Mouse (Mus musculus) megakaryocyte, adult 5-6 weeks (primary cell): ENCODE data around the gene Top2a. TPM values are rescaled to one million over a fixed set of nuclear protein-coding genes. Genes with fewer than 3 reads are reported as not detected.

Experiments
- ATAC-seq: 2 replicates; pipeline ENCODE4 v1.8.0; 2016; ENCODE audit warnings: mild to moderate bottlenecking, inconsistent platforms; ENCODE audit not compliant: poor library complexity, severe bottlenecking
- total RNA-seq, 2 experiments: library from RNA; stranded (forward) in 1 of 2; stranded (reverse) in 1 of 2; fragments of 153-499, 151-499 nt in 1 of 2; fragments of 221-1000, 200-1000 nt in 1 of 2; gene quantifications; 2 replicates each; pipeline versions ENCODE4 v1.2.3 to v1.2.4; 2015 to 2017

Gene Top2a
- total RNA-seq (2015) (299 and 310 TPM in 2 replicates), total RNA-seq (2017) (694 and 703 TPM in 2 replicates)

DNA sequence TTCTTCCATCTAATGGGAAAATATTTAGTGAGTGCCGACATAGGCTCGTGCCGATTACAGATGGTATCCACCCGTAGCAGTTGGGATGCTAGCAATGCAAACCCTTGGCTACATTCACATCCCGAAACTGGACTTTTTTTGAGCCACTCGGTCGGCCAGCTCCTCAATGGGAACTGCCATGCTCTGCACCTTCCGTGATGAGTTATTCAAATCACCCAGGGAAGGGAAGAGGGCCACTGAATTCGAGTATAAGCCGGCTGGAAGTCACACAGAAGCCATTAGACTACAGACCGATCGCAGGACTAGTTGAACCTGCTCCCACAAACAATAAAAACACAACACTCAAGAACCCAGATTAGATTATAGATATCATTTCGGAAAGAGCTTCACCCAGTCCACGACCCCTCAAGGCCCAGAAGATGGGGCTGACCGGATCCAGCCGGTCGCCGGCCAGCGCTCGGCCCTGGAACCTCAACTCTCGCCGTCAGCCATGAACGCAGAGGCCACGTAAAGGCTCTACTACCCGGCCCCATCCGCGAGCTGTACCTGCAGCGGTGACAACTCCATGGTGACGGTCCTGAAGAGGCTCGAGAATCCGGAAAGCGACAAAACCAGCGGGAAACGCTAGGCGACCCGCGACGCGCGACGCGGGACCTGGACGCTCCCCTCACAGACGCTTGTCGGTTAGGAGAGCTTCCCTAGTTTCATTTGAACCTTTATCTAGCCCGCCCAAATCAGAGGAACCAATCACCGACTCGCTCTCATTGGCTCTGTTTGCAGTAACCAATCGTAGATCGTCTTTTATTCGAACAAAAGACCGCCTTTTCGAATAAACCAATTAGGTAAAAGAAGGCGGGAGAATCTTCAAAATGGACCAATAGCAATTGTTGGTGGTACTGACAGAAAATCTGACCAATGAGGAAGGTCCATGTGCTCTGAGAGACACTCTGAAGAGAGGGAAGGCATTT lies at the start of gene Top2a:
TSS of gene Top2a (minus strand) at position 690 of the 968 bp plus-strand sequence.
- peak; percentile 96 for ATAC-seq

DNA sequence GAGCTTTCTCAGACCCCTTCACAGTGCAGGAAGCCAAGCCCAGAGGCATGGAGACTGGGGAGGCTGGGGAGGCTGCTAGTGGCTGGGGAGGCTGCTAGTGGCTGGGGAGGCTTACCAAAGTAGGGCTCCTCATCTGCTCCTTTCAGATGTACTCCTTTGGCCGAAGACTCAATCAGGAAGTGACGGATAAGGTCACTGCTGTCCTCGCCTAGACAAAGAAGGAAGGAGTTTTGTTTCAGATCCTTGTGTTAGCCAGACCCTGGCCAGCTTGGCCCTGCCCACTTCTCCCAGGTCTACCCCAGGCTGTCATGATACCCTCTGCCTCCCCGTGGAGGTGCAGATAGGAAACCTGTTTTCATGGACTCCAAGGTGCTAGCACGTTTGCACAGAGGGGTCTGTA lies 49.8 kb upstream of the Top2a start:
- peak; percentile 86 for ATAC-seq

DNA sequence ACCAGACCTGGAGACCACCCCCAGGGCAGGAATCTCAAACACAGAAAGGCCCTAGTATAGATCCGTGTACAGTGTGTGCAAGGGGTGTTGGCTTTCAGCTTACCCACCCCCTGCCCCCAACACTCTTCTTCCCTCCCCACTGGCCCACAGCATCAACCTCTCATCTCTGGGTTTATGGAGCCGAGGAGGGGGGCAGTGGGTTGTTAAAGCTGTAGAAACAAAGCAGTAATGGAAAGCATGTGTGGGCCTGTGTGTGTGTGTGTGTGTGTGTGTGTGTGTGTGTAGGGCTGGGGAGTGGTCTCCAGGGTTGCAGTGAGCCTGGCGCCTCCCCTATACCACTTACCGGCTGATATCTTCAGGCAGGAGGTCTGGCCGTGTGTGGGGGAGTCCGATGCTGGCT lies 47.9 kb upstream of the Top2a start:
- ATAC-seq, result no peak

DNA sequence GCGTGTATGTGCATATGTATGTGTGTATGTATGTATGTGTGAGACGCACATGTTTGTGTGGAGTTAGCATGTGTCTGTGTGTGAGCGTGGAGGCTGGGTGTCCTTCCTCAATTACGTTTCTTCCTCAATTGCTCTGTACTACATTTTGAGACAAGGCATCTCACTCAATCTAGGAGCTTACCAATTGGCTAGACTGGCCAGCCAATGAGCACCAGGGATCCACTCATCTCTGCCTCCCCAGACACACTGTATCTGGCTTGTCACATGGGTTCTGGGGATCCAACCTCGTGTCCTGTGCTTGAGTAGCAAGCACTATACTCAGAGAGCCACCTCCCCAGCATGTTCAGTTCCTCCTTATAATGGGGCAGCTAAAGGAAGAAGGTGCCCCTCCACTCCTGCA lies 44.5 kb upstream of the Top2a start:
- peak; percentile 60 for ATAC-seq

DNA sequence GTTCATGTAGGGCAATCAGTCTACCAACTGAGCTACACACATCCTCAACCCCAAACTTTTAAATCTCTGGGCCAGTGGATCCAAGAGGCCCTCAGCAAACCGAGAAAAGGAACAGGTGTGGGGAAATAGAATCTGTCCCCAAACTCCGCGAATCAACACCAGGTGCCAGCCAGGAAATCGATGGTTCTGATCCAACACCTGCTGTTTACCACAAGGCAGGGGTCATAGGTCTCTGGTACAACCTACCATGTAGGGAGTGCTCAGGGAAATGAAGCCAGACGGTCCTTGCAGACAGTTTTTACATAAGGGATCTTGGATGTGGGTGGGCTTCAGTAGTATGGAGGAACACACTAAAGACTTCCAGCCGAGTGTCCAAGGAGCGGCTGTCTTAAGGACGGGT lies 43.6 kb upstream of the Top2a start:
- no peak for ATAC-seq

DNA sequence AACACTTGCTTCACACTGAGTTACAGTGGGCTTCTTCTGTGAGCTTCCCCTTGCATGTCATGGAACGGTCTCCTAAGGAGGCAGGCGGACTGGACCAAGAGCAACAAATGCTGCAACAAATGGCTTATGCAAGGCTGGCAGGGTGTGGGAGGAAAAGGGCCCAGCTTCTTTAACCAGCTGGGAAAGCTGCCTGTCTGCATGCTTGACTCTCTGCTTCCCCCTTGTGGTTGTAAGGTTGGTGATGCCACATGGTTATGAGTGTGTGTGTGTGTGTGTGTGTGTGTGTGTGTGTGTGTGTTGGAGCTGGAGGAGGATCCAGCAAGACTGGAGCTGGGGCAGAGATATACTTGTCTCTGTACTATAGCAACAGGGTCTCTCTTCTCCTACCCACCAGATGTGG lies 42.0 kb upstream of the Top2a start:
- peak; percentile 90 for ATAC-seq

DNA sequence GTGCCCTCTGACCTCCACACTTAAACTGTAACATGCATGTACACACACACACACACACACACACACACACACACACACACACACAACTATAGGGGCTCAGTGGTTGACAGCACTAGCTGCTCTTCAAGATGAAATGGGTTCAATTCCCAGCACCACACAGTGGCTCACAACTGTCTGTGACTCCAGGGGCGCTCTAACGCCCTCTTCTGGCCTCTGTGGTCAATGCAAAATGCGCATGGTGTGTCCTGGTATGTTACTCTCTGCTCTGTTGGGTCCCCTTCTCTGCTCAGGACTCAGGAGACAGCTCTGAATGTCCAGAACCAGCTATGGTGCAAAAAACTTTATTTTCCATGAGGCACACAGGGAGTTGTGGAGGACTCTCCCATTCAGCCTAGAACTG lies 41.4 kb upstream of the Top2a start:
- no peak for ATAC-seq

DNA sequence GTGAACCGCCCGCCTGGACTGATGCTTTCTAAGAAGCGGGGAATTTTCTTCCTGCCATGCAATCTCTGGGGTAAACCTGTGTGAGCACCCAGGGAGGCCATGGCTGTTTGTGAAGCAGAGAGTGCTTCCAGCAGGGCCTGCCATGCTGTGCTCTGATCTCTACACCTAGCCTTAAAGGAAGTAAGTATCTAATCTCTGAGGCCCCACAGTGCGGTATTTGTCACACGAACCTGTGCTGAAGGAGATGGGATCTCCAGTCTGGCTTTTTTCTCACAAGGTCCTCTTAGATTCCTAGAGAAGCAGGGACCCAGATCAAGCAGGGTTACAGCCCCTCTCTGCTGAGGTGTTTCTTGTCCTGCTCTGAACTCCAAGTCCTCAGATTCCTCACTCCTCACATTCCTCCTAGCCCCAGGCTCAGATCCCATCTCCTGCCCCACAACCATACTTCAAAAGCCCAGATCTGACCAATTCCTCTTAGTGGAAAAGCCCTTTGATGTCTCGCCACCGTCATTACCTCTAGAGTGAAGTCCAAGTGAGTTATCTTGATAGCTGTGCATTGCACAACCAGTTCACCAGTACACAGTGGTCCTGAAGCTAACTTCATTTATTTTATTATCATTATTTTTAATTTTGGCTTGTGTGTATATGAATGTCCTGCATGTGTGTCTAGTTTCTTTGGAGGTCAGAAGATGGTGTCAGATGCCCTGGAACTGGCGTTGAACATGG lies 39.6 kb upstream of the Top2a start:
- ATAC-seq, result no peak

DNA sequence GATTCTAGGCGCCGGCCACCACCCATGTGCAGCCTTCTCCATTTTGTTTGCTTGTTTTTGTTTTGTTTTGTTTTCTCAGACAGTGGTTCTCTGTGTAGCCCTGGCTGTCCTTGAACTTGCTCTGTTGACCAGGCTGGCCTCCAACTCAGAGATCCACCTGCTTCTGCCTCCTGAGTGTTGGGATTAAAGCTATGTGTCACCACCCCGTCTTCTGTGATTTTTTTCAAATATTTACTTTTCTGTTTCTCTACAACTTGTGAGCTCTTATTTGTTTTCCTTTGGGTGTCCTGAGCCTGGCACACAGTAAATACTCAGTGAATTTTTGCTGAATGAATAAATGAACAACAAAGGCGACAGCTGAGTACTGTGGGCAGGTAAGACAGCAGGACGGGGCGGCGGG lies 38.7 kb upstream of the Top2a start:
- no peak for ATAC-seq

DNA sequence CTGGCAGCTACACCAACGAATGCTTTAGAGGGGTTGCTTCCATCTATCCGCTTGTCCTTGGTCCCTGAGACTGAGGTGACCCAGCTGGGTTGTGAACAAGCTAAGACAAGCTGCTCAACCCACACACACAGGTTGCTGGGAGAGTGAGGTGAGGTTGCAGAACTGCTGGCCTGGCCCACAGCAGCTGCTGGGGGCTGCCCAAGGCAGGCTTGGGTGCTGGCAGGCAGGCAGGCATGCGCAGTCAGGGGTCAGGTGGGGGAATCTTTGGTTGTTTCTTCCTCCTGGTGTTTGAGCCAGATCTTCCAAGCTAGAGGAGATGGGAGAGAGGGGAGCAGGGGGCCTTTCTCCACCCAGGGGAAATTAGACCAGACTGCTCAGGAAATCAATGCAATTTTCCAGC lies 36.4 kb upstream of the Top2a start:
- ATAC-seq, result no peak

DNA sequence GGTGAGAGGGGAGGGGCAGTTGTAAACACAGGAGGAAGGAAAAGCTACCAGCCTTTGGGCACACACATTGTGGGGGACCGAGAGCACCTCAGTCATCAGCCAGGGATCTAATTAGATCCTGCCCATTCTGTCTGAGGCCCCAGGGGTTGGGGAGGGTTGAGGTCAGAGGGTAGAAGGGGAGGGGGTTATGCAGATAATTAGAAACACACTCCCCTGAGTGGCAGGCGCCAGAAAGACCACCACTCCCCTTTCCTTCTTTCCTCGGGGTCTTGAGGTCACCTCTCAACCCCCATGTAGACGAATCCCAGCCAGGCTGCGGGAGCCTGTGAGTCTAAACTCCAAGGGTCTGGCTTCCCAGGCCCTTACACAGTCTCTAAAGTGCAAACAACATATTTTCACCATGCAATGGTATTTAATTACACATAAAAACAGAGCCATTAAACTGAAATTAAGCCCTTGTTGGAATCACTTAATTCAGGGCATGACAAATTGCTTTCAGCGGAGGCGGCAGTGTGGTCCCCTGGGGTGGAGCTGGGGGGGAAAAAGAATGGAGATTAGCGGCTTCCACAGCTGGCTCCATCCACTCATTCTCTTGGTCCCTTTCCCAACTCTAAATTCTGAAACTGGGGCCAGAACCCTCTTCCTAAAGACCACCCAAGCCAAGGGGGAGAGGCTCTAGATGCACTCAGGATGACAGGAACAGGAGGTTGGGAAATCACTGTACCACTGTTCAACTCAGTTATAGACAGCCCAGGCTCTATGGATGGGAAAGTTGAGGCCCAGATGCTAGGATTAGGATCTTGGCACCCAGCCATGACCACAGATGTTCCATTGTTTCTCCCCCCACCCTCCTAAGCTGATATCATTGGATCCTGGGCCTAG lies 31.8 kb upstream of the Top2a start:
- no peak for ATAC-seq

DNA sequence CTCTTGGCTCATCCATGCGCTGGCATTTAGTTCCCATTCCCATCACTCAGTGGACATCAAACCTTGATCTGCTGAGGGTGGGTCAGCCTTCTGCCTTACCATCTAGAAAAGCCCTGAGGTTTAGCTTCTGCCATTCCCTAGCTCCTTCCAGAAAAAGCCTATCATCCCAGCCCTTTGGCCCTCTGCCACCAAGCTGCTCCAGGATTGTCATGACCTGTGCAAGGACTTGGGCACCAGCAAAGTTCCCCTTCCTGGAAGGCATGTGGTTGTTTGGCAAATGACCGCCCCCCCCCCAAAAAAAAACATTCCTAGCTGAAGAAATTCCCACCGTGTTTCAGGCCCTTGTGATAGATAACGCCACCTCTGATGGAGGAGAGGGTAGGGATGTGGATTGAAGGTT lies 31.2 kb upstream of the Top2a start:
- ATAC-seq, result no peak

DNA sequence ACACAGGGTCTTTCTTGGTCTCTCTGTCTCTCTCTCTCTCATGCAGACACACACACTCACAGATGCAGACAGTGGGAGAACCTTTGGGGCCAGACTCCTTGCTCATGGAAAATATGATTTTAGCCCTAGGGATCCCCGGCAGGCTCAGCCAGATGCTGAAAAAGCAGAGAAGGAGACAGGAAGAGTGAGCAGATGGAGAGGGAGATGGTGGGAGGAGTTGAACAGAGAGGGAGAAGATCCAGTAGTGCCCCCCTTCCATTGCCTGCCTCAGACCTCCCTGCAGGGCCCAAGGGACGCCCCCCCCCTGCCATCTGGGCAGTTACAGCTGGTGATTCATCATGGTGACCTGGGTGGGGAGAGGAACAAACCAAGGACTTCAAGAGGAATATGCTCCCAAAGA lies 23.7 kb upstream of the Top2a start:
- no peak for ATAC-seq

DNA sequence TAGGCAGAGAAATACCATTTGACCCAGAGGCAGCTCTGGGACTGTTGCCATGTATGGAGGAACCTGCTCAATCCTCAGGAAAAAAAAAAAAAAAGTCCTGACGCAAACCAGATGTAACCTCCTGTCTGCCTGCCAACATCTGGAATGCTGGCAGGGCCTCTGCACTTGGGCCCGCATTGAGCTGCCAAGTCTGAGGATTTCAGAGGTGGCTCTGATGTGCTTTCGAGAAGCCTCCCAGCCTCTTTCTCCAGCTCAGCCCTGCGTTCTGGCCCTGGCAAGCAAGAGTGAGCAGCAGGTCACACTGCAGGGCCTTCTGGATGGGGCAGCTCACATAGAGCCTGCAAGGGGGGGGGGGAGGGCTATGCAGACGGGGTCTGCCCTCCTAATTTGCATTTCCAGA lies 23.1 kb upstream of the Top2a start:
- no peak for ATAC-seq

DNA sequence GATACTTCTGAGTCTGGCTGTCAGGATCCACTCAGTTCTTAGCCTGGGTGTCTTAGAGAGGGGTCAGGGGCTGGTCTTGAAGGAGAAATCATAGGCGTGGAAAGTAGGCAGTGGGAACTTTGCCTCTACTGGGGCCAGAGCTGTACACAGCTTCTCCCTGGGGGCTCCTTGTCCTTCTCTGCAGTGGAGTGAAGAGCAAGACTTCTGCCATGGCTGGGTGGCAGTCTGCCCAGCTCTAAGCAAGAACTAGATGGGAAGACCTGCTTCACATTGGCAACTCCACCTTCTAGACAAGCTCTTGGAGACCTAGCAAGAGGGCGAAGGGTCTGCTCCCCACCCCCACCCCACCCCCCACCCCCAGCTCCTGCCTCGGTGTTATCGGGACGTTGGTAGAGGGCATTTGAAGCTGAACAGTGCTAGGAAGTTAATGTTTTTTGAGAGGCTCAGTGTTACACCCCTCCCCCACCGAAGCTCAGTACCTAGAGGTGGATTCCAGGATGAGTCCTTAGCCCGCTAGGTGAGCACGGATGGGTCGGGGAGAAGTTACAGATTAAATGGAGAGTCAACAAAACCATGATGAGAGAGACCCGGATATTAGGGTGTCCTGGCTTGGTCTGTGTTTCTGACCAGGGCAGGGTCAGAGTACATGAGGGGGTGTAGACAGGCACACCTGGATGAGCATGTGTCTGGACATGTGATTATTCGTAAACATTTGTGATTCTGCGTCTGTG lies 21.3 kb upstream of the Top2a start:
- no peak for ATAC-seq

DNA sequence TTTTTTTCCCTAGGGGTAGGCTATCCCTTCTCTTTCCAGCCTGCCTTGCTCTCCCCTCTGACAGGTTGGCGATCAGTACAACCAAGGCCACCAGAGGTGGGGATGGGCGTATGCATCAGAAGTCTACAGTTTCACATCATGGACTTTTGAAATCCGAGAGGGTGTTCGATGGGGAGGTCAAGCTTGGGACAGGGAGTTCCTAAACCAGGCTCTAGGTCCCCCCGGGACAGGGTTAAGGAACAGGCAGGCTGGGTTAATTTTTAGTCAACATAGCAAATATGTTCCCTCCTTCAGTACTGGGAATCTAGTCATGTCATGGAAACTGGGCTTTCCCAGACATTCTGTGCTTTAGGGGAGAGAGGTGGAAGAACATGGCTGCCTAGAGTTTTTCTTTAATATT lies 20.3 kb upstream of the Top2a start:
- no peak for ATAC-seq

DNA sequence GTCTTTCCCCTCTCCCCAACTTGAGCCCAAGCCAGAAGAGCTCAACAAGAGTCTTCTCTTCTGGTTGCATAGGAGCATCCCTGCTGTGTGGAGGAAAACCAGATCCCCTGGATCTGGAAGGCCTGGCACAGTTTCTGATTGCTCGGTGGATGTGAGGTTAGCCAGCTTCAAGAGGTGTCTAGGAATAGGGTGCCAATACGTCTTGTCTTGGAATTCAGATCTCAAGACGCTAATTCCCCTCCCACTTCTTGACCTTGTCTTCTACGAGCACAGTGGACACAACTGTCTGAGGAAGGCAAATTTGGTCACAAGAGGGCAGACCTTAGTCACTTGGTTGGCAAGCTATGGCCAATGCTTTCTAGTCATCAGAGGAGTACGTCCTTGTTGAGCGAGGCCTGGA lies 19.6 kb upstream of the Top2a start:
- no peak for ATAC-seq

DNA sequence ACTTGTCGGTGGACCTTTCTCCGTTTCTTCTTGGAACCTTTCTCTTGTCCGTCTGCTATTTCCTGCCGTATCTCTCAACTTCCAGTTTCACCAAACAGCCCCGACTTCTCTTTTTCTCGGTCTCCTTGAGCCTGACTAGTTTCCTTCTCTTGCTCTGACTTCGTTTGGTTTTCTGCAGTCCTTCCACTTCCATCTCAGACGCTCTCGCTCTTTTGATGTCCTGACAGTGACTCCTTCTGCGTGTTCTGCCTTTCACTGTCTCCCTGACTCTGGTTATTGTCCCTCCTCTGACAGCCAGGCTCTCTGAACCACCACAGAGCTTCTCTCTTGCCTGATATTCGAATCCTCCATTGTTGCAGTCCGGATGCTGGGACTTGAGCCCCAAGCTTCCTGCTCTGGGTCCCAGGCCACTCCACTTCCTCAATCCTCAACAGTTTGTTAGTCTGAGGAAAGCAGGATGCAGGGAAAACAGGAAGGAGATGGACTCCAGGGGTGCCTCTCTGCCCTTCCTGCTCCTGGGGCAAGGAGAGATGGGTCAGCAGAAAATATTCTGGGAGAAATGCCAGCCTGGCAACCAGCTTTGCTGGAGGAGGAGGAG lies 18.9 kb upstream of the Top2a start:
- ATAC-seq, result peak; percentile 58

DNA sequence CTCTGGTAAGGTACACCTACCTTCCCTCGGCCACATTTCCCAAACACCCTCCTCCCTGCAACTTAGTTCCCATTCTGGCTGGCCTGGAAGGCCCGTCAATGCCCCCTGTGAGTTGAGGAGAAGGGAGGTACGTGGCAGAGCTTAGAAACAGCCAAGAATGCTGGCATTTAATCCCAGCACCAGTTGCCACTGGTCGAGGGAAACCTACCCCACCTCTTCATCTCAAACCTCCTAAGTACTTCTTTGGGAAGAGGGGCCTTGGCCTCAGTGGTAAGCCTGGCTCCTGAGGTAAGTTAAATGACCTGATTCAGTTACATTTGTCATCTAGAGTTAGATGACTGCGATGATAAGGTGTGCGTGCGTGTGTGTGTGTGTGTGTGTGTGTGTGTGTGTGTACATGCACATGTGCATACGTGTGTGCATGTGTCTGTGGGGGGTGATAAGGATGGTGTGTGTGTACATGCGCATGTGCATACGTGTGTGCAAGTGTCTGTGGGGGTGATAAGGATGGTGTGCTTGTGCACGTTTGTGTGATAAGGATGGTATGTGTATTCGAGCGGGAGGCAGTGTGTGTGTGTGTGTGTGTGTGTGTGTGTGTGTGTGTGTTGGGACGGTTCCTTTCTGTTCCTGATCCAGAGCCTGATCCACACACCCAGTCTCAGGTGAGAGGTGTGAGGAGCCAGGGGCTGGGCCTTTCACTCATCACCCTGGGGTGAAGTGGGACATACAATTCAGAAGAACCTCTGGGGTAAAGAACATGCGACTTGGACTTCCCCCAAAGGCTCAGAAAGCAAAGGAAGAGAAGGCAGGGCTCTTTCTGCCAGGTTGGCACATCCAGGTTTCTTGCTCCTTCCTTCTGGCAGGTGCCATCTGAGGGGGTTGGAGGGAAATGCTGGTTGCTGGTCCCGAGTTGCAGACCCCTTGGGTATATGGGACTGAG lies 18.1 kb upstream of the Top2a start:
- ATAC-seq, result 0 out of 2 replicates have a peak, but pooled peaks have one; percentile 1
